Mouse (Mus musculus) E14TG2a.4 (cell line): Measurements from ENCODE around the gene Jam3.

Experiments used
- CTCF ChIP-seq: conservative IDR thresholded peaks from 2 replicates; pipeline ENCODE4 v1.5.1; 2014; ENCODE audit warnings: low read length
- NANOG ChIP-seq: IDR thresholded peaks from 2 replicates; pipeline ENCODE4 v1.6.1; 2014; ENCODE audit warnings: borderline replicate concordance, low read length, mixed read lengths

- no peak for TF ChIP-seq CTCF
- TF ChIP-seq NANOG, result no peak
Measured at GRCm38 (mm10) chr9:27153861-27154260, 1.4 kb downstream of the Jam3 start.
